Mouse (Mus musculus) midbrain, postnatal 0 days (tissue): ENCODE measurements around the gene Gpr85. TPM values are rescaled to one million over a fixed set of nuclear protein-coding genes. Genes with fewer than 3 reads are reported as not detected.
"Not testable (repeated sequence)": the region's sequence is repeated elsewhere in the genome, so short reads cannot be mapped to it uniquely, and the experiment has no call there.

Source experiments
- ATAC-seq: fragments of 200-750 bp; cut with Nextera tagmentation; 2 replicates; pipeline ENCODE4 v1.8.0; 2017; ENCODE audit warnings: moderate number of reproducible peaks, mild to moderate bottlenecking, moderate TSS enrichment, moderate library complexity; ENCODE audit not compliant: low FRiP score
- DNase-seq: peaks from one replicate; pipeline ENCODE4 v3.0.0-alpha.2; 2015; ENCODE audit warnings: low spot score
- H3K27ac ChIP-seq: fragments of 300-500 bp; sonication (generic); 2 replicates; pipeline ENCODE4 v1.5.1; 2014; ENCODE audit warnings: low read depth, mild to moderate bottlenecking, low read length, mixed read lengths
- H3K27me3 ChIP-seq: fragments of 300-500 bp; sonication (generic); 2 replicates; pipeline ENCODE4 v1.6.1; 2014; ENCODE audit warnings: low read length, control low read depth, mixed read lengths; ENCODE audit not compliant: insufficient read depth
- H3K36me3 ChIP-seq: fragments of 300-500 bp; sonication (generic); 2 replicates; pipeline ENCODE4 v1.6.1; 2014; ENCODE audit warnings: low read length, control low read depth, mixed read lengths; ENCODE audit not compliant: insufficient read depth
- H3K4me1 ChIP-seq: fragments of 300-500 bp; sonication (generic); 2 replicates; pipeline ENCODE4 v1.6.1; 2014; ENCODE audit warnings: mild to moderate bottlenecking, control low read depth, antibody characterized with exemption, low read length, mixed read lengths; ENCODE audit not compliant: insufficient read depth
- H3K4me2 ChIP-seq: fragments of 300-500 bp; sonication (generic); 2 replicates; pipeline ENCODE4 v1.6.1; 2014; ENCODE audit warnings: low read depth, mild to moderate bottlenecking, low read length, mixed read lengths; ENCODE audit not compliant: poor library complexity, severe bottlenecking
- H3K4me3 ChIP-seq: fragments of 300-500 bp; sonication (generic); 2 replicates; pipeline ENCODE4 v1.5.1; 2014; ENCODE audit warnings: low read depth, mild to moderate bottlenecking, low read length, moderate library complexity
- H3K9ac ChIP-seq: fragments of 300-500 bp; sonication (generic); replicated peaks from 2 replicates; pipeline ENCODE4 v1.6.1; 2014; ENCODE audit warnings: mild to moderate bottlenecking, low read length, moderate library complexity, mixed read lengths; ENCODE audit not compliant: poor library complexity, severe bottlenecking
- H3K9me3 ChIP-seq: fragments of 300-500 bp; sonication (generic); 2 replicates; pipeline ENCODE4 v1.6.1; 2016; ENCODE audit warnings: low read length, control low read depth
- CTCF ChIP-seq: IDR thresholded peaks from 2 replicates; pipeline ENCODE4 v1.5.1; 2016; ENCODE audit warnings: antibody characterized with exemption, mild to moderate bottlenecking
- WGBS: fragments of 180-500 bp; shearing (Covaris S2); extraction: QIAGEN DNeasy Blood & Tissue Kit; methylation state at CpG from one replicate; pipeline ENCODE4 v1.1.7; 2014; 5-methylcytosine and 5-hydroxymethylcytosine counted together
- polyA plus RNA-seq: library from polyadenylated mRNA; unstranded; fragments of >200 nt; fragmentation: Nextera tagmentation; extraction: Ambion mirVana; gene quantifications from 2 replicates; pipeline ENCODE4 v1.2.1, GENCODE M21; 2015
- total RNA-seq: library from RNA; depleted of rRNA; stranded (reverse); fragments of >200 nt; gene quantifications from 2 replicates; pipeline ENCODE4 v1.2.3, GENCODE M21; 2014

Gpr85 gene
- total and polyA plus RNA-seq, 2 experiments from 2014 or later = 121 to 122 TPM

DNA sequence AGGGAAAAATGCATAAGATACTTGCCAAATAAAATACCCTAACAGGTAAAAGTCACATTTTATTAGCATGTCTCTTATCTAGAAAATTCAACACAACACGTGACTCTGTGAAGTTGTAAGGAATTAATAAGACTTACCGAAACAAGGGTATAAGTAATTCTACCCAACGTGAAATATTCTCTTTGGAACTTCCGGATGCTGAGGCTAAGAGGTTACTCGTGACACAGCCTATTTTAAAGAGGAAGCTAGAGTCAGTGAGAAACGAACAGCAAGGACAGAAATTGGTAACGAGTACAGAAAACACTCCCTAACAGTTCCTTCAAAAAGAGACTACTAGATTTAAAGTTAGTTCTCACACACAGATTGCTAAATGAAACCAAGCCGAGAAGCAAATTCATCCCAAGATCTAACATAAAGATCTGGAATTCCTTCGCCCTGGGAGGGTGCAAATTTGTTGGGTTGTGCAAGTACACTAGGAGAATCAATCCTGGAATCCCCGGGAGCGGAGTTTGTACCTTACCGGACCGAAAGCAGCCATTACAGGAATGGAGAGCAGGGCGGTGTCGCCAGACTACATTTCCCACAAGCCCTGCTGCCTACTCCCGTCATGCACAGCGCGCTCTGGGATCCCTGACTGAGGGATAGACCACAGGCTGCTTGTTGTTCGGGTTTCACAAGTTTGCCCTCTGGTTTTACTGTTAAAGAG, 31.3 kb upstream of the Gpr85 start, which contains the start of gene 2610001J05Rik:
Gene 2610001J05Rik, minus strand, starts transcription at position 600 of the 706 bp plus-strand sequence.
- peak; percentile 14; the same call in 1 of the 2 replicates for TF ChIP-seq CTCF
- peak within 1 kb of the TSS; percentile 75 for H3K4me2 ChIP-seq
- H3K9ac ChIP-seq = peak within 1 kb of the TSS; percentile 47
- under 1% methylated on average over 19 of the region's 19 CpGs for WGBS
- H3K27me3 ChIP-seq = no peaks in the 10 kb centered on the region
- ATAC-seq (peak; percentile 100), DNase-seq (peak; percentile 96)
- no peaks in the 10 kb centered on the region for H3K4me1 ChIP-seq
- no peaks in the 10 kb centered on the region for H3K9me3 ChIP-seq
- no peaks in the 10 kb centered on the region for H3K36me3 ChIP-seq
- H3K4me3 ChIP-seq = peak within 1 kb of the TSS; percentile 66
- H3K27ac ChIP-seq = peak within 1 kb of the TSS; percentile 72

DNA sequence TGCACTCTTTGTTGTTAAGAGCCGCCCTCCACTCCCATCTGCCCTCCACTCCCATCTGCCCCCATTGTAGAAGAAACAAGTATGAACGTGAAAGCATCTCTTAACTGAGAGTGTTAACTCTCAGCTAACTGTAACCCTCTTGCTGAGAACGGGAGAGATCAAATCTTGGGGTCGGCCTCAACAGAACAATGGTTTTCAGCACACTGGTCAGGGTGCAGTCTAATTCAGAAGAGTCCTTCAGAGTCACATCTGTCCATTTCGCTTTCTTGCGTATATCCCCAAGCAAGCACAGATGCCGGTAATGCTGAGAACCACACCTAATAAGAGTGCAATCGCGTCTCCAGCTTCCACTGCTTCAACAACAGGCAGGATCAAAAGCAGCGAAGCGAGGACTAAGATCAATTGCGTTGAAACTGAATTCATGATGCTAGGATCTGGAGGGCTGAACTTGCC, 30.6 kb upstream of the Gpr85 start:
- H3K4me2 ChIP-seq = peak overlapping the region; percentile 75
- TF ChIP-seq CTCF = no peak
- no peak for ATAC-seq
- 16% methylated on average over 12 of the region's 12 CpGs for WGBS
- DNase-seq = peak; percentile 35
- no peaks in the 10 kb centered on the region for H3K27me3 ChIP-seq
- H3K9me3 ChIP-seq = no peaks in the 10 kb centered on the region
- no peak overlapping the region for H3K27ac ChIP-seq
- H3K4me1 ChIP-seq = no peaks in the 10 kb centered on the region
- peak overlapping the region; percentile 24; the same call in 1 of the 2 replicates for H3K9ac ChIP-seq
- no peaks in the 10 kb centered on the region for H3K36me3 ChIP-seq
- H3K4me3 ChIP-seq = peak overlapping the region; percentile 66

DNA sequence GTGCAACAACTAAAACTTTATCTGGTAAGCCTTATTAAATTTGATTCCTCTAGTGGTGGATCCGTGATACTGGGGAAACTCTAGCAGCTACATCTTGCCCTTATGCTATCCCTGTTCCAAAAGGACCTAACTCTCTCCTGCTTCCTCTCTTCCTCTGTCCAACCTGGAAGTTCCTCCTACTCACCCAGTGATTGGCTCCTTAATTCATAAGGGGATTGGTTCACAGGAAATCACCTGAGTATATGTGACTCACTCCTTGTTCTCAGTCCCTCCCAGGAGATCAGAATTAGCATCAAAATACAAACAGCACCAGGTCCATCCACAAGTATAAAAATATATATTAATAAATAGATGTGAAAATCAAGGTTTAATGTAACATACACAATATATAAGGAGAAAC, 20.9 kb upstream of the Gpr85 start:
- no peak overlapping the region for H3K4me2 ChIP-seq
- H3K27ac ChIP-seq = no peak overlapping the region
- H3K9ac ChIP-seq = no peak overlapping the region
- H3K9me3 ChIP-seq = no peaks in the 10 kb centered on the region
- no peak for DNase-seq
- no peak for ATAC-seq
- TF ChIP-seq CTCF = no peak
- no peak overlapping the region for H3K4me3 ChIP-seq
- H3K36me3 ChIP-seq = no peaks in the 10 kb centered on the region
- no peaks in the 10 kb centered on the region for H3K27me3 ChIP-seq
- WGBS = 92% methylated on average over 1 of the region's 1 CpGs
- no peaks in the 10 kb centered on the region for H3K4me1 ChIP-seq

GRCm38 (mm10) chr6:13859877-13860585, 20.3 kb upstream of the Gpr85 start:
- ATAC-seq = no peak
- Histone ChIP-seq H3K4me2 (no peak overlapping the region), H3K4me3 (no peak overlapping the region), H3K4me1 (no peaks in the 10 kb centered on the region), H3K9ac (no peak overlapping the region), H3K9me3 (no peaks in the 10 kb centered on the region), H3K36me3 (no peaks in the 10 kb centered on the region), H3K27ac (no peak overlapping the region), H3K27me3 (no peaks in the 10 kb centered on the region)
- no peak for DNase-seq
- WGBS = 90% methylated on average over 6 of the region's 6 CpGs
- TF ChIP-seq CTCF = no peak

DNA sequence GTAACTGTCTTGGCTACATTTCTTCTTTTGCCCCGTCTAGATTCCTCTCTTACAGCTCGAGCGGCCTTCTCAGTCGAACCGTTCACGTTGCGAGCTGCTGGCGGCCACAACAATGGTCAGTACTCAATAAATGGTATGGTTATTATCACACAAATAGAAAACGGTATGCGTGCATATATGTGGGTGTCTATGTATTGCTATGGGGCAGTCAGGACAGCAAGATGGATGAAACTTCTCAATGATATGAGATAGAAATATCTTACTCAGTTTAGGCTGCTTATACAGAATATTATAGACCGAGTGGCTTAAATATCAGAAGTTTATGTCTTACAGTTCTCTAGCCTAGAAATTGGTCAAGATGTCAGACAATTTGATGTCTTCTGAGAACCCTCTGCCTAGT, 14.5 kb upstream of the Gpr85 start:
- TF ChIP-seq CTCF = no peak
- no peaks in the 10 kb centered on the region for H3K27me3 ChIP-seq
- no peaks in the 10 kb centered on the region for H3K4me1 ChIP-seq
- ATAC-seq (no peak), DNase-seq (no peak)
- WGBS = 30% methylated on average over 10 of the region's 11 CpGs
- no peak overlapping the region for H3K9ac ChIP-seq
- no peak overlapping the region for H3K4me3 ChIP-seq
- no peak overlapping the region for H3K4me2 ChIP-seq
- H3K9me3 ChIP-seq = no peaks in the 10 kb centered on the region
- no peaks in the 10 kb centered on the region for H3K36me3 ChIP-seq
- no peak overlapping the region for H3K27ac ChIP-seq

GRCm38 (mm10) chr6:13853244-13853643, 13.5 kb upstream of the Gpr85 start:
- 72% methylated on average over 4 of the region's 4 CpGs for WGBS
- Histone ChIP-seq H3K4me3 (no peak overlapping the region), H3K36me3 (no peaks in the 10 kb centered on the region), H3K9me3 (no peaks in the 10 kb centered on the region), H3K4me1 (no peaks in the 10 kb centered on the region), H3K4me2 (no peak overlapping the region), H3K9ac (no peak overlapping the region), H3K27ac (no peak overlapping the region), H3K27me3 (no peaks in the 10 kb centered on the region)
- no peak for ATAC-seq
- TF ChIP-seq CTCF = no peak
- no peak for DNase-seq

GRCm38 (mm10) chr6:13846031-13846430, 6.3 kb upstream of the Gpr85 start:
- not testable (repeated sequence) for DNase-seq, H3K4me2 ChIP-seq, H3K9ac ChIP-seq, H3K9me3 ChIP-seq, H3K4me3 ChIP-seq, H3K27ac ChIP-seq, H3K27me3 ChIP-seq, H3K4me1 ChIP-seq, H3K36me3 ChIP-seq, ATAC-seq
- WGBS = 100% methylated on average over 1 of the region's 1 CpGs
